Mouse (Mus musculus): ENCODE results near the gene Cad.

DNA sequence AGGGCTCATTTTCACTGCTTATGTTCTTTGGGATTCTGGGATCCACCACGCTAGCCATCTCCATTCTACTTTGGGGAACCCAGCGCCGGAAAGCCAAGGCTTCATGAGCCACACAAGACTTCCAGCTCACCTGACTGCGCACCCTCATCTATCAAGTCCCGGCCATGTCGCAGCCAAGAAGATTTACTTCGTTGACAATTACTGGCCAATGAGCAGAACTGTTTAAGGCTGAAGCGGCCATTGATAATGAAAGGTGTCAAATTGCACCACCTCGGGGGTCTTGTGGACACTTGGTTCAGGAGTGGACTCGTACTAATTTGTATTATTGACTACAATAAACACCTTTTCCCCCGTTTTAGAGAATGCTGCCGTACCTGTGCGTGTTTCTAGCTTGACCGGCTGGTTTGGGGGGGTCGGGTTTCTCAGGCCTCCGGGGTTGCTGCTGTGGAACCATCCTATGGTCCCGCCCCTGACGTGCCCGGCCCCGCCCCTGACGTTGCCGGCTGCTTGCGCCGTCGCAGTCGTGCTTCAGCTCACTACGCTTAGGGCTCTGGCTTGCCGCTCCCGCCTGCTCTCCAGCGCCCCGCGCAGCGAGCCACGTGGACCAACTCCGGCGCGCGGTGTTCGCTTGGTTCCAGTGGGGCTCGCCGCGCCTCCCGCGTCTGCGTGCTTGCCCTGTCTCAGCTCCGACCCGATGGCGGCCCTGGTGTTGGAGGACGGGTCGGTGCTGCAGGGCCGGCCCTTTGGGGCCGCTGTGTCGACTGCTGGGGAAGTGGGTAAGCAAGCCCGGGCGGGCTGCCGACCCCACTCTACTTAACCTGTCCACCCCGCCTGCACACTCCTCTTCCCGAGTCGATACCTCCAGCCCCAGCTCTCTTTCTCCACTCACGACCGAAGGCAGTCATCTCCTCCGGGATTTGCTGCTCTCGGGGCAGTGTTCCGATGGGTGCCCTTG is at the start of gene Cad:
- peak; percentile 45 for TF ChIP-seq POLR2A (IDR thresholded peaks at IDR 0.05; ENCODE audit: low read depth, low read length)
- no peak for TF ChIP-seq CTCF (conservative IDR thresholded peaks at IDR 0.05; ENCODE audit: insufficient read depth, insufficient read length, low read depth, low read length)
